Mouse (Mus musculus) T-helper 17 cell (primary cell): Measurements from ENCODE around the gene Coa7.

Experiments
- in situ Hi-C, 2 experiments: fragments of 300-600 bp; cut with MboI, MseI; formaldehyde crosslinking; loops; 1 replicate in 1 of 2; 2 replicates in 1 of 2; pipeline ENCODE4 v1.15.1; 2025; ENCODE audit warnings: high pct_unique_total_duplicates in 2 of 2

Gene Coa7

DNA sequence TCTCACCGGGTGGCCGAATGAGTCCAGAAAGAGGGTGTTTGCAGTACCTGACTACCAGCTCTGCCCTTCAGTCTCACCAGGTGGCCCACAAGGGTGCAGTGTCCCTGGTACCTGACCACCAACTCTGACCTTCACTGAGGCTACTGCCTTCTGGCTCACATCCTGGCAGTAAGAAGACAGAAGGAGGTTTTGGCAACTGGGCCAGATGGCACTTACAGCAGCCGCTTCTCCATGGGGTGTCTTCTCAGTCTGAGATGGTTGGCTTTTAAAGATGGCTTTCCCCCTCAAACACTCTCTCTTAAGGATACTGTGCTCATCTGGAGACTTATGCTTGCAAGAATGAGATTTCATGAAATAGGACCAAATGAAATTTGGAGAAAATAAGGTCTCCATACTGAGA, 51.5 kb downstream of the Coa7 start:
- in situ Hi-C loops = no loop called here

DNA sequence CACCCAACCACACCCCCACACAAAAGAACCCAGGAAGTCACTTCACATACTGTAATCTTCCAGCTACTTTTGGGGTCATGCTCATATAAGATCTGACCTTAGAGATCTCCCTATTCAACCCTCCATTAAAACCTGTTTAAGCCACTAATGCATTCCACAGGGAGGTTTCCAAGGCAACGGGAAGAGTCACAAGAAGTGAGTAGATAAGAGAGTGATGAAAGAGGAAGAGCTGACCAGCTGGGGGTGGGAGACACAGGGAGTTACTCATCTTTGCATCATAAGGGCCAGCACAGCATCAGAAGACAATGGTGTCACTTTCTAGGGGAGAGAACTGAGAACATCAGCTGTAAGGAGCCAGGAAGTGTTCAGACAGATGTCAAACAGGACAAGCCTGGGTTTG, 52.2 kb downstream of the Coa7 start:
- in situ Hi-C loops = no loop called here

DNA sequence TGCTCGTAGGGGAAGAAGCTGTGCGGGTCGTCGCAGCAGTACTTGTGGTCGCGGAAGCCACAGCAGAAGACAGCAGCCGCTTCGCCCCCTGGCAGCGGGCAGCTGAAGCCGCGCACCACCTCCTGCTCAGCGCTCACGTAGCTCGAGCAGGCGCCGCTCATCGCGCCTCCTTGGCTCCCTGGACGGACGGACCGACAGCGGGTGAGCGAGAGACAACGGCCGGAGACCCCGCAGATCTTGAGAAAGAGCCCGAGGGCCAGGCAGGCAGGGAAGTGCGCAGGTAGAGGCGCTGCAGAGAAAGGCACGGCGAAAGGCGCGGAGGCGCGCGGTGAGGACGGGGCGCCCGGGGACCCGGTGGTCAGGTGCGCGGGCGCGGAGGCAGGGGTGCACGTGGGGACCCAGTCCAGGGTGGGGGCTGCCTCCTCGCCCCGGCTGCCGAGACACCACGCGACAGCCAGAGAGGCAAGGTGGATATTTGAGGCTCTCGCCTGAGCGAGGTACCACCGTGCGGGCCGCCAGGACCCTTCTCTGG, 55.3 kb downstream of the Coa7 start, which contains the start of gene Shisal2a:
Gene Shisal2a, minus strand, starts transcription at position 167 of the 532 bp plus-strand sequence.
- in situ Hi-C loops = no loop called here

DNA sequence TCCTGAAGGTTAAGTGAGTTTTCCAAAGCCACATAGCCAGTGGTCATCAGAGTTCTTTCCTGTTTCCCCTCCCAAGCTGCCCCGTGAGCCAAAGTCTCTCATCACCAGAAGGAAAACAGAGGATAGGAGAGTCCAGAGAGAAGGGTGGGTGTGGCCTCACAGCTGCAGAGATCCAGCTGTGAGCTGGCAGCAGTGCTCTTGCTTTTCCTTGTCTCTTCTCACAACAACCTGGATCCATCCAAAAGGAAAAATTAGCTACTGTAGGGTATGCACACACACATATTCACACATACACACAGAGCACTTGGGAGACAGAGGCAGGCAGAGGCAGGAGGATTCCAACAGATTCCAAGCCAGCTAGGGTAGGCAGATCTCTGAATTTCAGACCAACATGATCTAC, 58.1 kb downstream of the Coa7 start:
- in situ Hi-C loops = no loop called here

DNA sequence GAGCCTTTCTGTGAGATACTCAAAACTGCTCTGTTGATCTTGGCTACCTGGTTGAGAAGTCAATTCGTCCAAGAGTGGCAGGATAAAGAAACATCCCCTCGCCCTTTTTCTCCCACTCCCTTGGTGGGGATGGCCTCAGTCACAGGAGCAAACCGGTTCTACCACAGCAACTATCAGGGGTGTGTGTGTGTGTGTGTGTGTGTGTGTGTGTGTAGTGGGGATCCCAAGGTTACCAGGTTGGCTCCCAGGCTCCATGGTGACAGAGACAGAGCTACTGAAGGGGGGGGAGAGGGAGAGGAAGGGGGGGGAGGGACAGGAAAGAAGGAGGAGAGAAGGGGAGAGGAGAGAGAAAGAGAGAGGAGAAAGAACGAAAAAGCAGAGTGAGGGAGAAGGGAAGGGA, 59.2 kb downstream of the Coa7 start:
- in situ Hi-C loops = no loop called here

DNA sequence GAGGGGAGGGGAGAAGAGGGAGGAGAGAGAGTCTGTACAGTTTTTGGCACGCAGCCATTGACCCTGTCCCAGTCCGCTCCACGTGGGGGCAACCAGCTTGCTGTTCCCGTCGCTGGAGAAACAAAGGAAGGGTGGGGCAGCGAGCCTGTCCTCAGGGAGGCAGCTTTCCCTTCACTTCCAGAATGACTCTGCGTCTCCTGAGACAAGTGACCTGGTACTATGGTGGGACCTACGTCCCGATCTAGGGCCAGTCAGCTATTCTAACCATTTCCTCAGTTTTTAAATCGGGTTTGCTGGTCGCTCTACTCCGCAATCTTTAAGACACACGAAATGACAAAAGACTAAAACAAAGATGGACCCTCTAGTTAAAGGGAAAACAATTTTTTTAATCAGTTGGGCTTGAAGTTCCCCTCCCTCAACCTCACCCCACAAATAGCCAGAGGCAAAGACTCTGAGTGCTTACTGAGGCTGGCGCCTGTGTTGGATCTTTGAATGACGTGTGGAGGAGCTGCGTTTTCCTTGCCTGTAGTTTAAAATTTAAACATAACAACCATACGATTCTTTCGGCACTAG, 59.8 kb downstream of the Coa7 start:
- in situ Hi-C loops = no loop called here

DNA sequence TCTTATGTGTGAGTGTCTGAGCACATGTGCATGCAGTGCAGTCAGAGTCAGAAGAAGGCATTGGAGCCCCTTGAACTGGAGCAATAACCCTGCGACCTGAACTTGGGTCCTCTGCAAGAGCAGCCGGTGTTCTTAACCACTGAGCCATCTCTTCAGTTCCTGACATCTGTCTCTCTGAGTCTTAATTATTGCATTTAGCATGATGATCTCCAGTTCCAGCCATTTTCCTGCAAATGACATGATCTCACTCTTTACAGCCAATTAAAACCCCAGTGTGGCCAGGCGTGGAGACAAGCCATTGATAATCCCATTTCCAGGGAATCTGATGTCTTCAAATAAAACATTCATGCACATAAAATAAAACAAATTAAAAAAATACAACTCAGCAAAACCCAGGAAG, 60.8 kb downstream of the Coa7 start:
- in situ Hi-C loops = no loop called here

DNA sequence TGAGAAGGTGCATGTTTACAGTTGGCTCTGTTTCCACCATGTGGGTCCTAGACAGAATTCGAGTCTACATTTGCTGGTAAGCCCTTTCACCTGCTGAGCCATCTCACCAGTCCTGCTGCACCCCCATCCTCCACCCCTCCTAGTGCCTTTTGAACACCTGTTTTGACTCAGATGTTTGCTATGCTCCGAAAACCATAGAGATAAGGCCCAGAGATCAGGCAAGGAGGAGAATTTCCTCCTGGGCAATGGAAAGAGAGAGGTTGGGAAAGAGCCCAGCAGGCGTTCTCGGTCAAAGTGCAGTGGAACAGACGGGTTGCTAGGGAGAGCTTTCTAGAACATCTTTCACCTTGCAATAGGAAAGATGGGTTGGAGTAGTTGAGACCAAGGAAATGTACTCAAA, 63.2 kb downstream of the Coa7 start:
- in situ Hi-C loops = loop anchor here in 1 of 2 experiments (10.0 kb wide), 1 partner anchor 756 kb away; no protein-coding TSS in a partner anchor
